Mouse (Mus musculus): ENCODE results near the gene L3mbtl1.

Gene L3mbtl1

DNA sequence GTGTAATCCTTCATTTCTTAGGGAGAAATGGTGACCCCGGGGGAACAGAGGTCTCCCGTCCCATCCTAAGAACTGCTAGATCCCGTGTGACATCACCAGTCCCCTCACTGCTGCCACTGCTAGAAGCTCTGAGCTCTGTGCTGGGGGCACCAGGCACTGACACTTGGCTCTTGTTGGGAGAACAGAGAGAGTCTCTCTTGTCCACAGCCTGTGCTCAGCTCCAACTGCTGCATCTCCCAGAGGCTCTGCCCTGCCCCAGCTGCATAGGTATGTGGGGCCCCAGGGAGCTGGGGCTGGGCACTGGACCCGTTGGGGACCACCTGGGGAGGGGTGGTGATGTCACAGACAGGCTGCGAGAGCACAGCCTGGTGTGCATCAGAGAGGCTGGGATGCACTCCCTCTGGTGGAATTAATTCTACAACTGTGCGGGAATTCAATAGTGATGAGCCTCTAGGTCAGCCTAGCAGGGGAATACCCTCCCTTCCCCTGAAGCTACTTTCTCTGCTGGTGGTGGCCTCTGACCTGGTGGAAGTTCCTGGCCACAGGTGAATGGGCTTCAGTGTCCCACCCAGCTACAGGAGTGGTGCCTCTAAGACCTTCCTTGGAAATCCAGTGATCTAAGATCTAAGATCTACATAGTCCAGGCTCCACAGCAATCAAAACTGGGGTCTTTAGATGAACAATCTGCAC lies 48.3 kb downstream of the L3mbtl1 start:
- DNase-seq (ENCODE audit: inconsistent age in 2 of 2, low spot score in 1 of 2), result no peak

DNA sequence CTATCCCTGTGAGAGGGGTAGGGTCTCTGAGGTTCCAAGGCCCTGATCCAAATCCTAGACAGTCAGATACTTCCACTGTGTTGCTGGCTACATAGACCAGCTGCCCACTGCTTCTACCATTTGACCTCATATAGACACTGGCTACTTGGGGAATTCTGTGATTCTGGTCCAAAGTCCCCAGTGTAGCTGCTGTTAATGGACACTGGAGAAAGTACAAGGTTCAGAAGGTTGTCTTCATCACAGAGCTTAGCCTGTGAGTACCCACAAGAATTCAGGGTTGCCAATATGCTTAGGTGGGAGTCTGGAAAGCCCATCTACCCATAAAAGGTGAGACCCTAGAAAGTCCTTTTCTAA lies 48.8 kb downstream of the L3mbtl1 start:
- DNase-seq (ENCODE audit: inconsistent age in 2 of 2, low spot score in 1 of 2), result no peak

DNA sequence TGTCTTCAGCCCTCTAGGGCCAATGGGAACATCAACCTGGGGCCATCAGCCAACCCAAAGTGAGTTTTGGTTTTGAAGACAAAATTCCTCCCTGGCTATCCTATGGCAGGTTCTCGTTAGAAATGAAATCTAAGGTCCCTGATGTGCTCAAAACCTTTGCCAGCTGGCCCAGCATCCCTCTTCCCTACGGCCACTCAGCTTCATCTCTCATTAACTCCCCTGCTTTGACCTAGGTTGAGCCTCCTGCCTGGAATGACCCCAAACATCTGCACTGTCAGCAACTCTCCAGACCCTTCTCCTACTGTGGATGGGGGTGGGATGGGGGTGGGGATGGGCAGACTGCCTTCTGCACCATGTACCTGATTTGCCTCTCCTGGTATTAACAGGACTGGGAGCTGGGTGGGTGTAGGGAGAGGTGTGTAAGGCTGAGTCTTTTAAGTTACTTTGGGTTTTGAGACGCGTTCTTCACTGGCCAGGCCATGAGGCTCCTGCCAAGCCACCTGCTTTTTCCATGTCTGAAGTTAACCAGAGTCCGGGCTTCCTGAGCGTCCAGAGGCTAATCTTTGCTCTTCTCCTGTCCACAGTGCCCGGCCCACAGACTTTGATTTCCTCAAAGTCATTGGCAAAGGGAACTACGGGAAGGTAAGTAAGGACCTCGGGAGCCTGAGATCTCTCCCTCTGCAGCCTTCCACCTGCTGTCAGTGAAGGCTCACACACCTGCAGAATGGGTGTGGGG lies 50.8 kb downstream of the L3mbtl1 start:
- DNase-seq (ENCODE audit: inconsistent age in 2 of 2, low spot score in 1 of 2), result no peak

DNA sequence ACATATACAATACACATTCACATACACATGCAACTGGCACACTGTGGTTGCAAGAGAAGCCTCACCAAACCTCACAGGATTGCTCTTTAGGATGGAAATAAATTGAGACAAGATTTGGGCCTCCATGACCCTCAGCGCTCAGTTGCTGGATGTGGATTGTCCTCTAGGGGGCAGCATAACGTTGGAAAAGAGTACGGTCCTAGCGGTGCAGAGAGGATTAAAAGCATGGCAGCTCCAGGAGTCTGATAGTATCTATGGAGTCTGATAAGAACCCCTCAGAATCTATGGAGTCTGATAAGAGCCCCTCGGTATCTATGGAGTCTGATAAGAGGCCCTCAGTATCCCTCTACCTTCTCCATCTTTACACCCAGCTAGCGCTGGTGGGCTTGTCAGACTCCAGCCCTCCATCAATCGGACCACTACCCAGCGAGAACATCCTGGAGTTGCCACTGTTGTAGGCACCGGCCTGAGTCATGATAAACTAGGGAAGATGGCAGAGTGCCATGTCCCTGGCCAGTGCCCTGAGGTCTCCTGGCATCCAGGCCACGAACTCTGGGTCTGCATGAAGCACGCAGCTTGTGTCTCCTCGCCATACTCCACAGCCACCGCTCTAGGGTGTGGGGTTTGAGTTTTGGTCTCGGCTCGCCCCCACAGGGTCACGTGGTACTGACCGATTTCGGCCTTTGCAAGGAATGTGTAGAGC lies 55.4 kb downstream of the L3mbtl1 start:
- DNase-seq (ENCODE audit: inconsistent age in 2 of 2, low spot score in 1 of 2), result peak; percentile 69 to 94

DNA sequence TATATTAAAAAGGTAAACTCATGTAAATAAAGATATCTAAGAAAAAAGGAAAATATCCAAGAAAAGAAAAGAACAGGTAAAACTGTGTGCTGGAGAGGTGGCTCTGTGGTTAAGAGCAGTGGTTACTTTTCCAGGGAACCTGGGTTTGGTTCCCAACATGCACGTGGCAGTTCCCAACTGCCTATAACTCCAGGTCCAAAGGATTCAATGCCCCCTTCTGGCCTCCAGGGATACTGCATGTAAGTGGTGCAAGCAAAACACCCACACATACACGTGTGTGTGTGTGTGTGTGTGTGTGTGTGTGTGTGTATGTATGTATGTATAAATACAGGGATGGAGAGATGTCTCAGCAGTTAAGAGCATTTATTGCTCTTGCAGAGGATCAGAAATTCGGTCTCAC lies 56.5 kb downstream of the L3mbtl1 start:
- peak; percentile 50 to 81 for DNase-seq (ENCODE audit: inconsistent age in 2 of 2, low spot score in 1 of 2)

DNA sequence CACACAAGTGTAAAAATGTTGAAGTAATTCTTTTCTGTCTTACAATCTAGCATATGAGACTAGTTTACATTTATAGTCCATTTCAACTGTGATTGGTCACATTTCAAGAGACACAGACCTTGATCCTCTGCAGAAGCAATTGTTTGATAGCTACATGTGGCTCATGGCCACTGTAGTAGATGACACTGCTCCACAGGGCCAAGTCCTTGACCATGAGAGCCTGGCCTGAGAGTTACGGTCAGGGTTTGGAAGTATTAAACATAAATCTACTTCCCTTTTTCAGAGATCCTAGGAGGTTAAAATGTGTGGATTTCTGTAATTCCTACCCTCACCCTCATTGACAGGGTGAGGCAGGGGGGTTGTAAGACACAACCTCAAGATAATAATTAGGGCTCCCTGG lies 57.8 kb downstream of the L3mbtl1 start:
- DNase-seq (ENCODE audit: inconsistent age in 2 of 2, low spot score in 1 of 2), result peak; percentile 46 to 83

DNA sequence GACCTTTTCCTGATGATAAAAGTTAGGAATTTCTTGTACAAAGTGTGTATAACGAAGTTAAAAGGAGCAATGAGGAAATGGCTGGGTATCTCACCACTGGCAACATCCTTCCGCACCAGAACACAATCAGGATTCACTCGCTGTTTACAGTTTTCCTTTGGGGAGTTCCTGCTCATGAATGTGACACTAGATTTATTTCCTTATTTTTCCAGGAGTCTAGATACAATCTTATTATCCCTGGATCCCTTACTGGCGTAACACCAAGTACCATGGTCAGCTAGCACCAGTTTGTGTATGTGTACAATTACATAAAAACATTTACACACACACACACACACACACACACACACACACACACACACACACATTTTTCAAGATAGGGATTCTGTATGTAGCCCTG lies 64.0 kb downstream of the L3mbtl1 start:
- no peak for DNase-seq (ENCODE audit: inconsistent age in 2 of 2, low spot score in 1 of 2)

DNA sequence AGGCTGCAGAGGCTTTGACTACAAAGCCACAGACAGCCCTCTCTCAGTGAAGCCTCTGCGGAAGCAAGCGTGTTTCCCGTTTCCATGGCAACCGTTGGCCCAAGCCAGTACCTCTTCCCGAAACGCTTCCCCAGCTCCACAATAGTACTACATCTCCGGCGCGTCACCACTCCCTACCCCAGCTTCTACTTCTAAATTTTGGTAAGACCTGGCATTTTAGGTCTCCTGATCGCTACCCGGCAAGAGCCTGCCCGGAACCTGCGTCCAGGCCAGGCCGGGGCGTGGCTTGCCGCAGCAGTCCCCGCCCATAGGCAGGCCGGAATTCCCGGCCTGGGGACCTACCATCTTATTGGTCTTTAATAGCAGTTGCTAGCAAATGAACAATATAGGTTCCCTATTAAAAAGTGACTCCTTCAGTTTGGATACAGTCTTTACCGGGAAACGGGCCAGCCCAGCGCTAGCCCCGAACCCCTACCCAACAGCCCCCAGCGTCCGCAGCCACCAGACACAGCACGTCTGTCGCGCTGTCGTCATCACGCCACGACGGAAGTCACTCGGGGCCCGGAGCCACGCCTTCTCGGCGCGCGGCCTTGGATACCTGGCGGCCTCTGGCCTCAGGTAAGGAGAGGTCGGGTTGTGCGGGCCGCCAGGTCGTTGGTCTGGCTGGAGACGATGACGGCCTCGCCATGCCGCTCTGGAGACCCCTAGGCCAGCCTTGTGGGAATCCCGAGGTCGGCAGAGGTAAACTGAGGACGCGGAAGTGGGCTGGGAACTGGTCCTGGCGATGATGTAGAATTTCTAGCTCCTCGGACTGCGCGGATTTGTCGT lies 73.9 kb downstream of the L3mbtl1 start, which contains the start of gene Ift52:
Gene Ift52 (plus strand): TSS at position 439 of the 828 bp plus-strand sequence.
- DNase-seq (ENCODE audit: inconsistent age in 2 of 2, low spot score in 1 of 2), result peak; percentile 91 to 98

All from adrenal gland, adult (tissue).